Mouse (Mus musculus): ENCODE results near the gene Gm20696.

Gm20696 gene

DNA sequence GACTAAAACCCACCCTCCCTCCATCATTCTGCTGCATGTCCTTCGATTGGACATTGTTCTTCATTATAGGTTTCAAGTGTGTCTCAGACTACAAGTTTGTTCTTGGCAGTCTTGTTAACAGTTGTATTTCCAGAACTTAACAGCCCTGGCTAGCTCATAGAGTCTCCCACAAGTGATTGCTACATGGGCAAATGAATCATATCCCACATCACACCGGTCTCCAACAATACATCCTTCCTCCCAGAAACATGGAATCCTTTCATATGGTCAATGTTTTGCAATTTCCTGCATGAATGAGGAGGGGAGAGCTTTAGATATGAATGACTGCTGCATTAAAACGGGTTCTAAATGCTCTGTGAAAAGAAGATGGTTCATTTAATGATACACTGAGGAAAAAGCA, 322.8 kb downstream of the Gm20696 start:
- no peak for DNase-seq

DNA sequence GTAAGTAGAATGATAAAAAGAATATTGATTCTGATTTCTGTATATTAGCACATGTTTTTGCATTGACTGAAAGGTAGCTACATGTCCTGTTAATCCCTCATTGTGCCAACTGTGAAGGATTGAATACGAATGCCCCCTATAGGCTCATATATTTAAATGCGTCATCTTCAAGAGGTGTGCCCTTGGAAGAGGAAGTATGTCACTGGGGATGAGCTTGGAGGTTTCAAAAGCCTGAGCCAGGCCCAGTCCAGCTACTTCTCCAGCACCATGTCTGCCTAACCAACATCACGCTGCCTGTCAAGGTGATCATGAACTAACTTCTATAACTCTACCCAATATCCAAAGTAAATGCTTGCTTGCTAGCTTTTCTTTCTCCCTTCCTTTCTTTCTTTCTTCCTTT, 324.2 kb downstream of the Gm20696 start:
- peak; percentile 25 for DNase-seq

DNA sequence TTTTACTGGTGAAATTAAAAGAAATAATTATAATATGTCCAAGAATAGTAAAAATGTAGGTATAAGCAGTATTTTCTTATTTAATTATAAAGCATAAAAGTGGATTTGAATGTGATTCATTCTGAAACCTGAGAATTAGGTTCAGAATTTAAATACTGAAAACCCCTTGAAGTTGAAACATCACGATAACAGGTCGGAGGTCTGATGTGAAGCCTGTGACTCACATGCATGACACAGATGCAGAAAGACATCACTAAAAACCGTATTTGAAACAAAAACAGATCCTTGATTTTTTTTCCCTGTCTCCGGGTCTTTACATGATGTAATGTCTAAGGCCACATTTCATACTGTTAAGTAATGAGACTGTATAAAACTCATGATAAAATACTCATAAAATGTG, 325.7 kb downstream of the Gm20696 start:
- no peak for DNase-seq

DNA sequence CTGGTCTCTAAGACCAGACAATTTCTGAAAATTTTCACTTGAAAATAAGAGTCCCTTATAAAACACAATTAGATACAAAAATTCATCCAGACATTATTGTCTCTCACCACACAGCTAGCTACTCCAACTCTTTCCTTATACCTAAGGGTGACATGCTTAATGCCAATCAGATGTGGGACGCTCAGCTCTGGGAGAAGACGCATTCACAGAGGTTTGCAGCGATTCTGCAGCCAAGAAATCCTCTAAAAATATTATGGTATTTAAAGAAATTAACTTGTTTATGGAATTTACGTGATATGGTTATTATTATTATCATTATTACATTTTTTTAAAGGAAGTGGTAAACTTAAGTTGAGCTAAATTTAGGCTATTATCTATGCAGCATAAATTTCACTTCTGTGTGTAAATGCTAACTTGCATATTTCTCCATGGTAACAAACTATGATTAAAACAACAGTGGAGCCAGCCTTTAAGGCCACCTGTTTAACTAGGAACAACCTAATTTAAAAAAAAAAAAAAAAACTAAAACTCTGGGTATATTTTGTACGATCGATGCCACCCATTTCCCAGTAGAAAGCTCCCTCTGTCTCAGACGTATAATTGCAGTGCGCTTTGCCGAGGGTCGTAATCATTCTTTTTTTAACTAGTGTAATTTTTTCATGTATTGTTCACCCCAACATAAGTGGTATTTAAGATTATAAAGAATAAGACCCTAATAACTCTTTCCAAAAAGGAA, 326.4 kb downstream of the Gm20696 start:
- no peak for DNase-seq

DNA sequence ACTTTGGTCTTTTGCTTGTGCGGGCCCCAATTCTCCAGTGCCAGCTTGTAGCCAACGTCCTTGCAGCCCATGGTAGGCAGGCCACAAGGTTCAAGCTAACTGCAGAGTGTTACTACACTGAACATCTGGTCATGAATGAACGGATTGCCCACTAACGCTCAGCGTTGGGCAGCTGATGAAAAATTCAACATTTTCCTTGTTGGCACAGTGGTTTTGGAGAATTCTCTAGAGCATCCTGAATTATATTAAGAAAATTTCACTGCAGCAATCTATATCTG, 327.3 kb downstream of the Gm20696 start:
- peak; percentile 88 for DNase-seq

DNA sequence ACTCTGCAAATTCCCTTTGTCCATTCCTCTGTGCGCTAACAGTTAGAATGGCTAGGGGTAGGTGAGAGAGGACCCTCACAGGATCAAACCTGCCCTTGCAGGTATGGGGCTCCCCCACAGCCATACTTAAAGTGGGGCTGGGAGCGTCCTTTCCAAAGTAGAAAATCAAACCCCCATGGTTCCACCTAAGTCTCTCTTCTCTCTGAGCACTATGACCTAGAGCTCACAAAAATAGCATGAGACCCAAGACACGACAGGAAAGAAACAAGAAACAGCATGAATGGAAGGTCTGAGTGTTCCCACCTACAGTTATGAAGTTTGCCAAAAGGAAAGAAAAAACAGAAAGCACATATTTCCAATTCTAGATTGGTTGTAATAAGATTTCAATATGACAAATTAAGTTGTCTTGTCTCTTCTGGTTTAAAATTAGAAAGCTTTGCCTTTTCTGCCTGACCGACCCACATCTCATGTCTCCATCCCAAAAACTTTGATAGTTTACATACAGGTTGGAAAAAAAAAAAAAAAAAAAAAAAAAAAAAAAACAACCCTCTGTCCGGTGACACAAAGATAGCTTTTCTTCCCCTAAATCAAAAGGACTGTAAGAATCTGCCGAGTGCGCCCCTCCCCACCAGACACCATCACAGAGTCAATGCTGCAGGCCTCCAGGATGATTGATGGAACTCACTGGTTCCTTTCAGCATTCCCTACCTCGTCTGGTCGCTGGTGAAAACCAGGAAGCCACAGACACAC, 327.8 kb downstream of the Gm20696 start:
- peak; percentile 58 for DNase-seq

DNA sequence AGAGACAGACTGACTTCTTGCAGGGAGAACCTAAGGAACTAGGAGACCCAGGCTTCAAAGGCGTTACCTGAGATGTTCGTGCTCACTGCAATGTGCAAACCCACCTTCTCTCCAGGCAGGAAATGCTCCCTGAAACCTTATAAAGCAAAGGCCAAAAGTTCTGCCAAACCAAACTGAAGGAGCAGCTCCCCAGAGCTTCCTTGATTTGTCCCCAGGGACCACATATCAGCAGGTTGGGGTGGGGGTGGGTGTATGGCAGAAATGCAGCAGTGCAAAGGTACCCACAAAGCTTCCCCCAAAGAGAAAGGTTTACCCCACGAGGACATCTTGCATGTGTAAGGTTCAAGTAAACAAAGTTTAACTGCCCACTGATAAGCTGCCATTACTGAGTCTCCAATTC, 328.4 kb downstream of the Gm20696 start:
- DNase-seq, result no peak

DNA sequence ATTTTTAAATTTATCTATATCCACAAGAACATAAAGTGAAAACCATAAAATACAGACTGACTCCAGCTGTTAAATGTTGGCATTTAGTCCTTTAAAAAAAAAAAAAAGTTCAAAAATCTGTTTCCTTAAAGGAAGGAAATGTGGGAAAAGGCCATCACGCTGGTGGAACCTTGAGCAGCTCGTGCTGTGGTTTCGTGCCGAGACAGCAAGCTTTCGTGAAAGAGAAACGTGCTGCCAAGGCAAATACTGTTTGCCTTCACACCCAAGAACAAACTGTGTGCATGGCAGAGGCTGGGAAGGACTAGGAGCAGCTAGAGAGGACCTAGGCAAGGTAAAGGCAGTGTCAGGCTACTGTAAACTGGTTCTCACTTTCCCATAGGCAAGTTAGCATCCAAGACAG, 329.0 kb downstream of the Gm20696 start:
- peak; percentile 95 for DNase-seq

DNA sequence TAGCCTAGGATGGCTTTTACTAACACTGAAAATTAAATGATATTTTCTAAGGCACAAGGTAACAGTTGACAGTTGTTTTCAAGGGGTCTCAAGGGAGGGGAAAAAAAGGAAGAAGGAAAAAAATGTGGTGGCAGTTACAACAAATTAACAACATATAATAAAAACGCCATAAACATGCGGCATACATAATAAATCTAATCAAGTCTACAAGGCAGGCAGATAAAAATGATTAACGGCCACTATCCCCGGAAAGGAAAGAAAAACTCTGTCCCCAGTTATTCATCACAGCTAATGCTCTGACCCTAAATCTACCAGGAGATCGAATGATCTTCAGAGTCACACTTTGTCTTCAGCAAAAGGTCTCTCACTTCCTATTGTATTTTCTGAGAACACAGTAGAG, 330.4 kb downstream of the Gm20696 start:
- DNase-seq, result no peak

DNA sequence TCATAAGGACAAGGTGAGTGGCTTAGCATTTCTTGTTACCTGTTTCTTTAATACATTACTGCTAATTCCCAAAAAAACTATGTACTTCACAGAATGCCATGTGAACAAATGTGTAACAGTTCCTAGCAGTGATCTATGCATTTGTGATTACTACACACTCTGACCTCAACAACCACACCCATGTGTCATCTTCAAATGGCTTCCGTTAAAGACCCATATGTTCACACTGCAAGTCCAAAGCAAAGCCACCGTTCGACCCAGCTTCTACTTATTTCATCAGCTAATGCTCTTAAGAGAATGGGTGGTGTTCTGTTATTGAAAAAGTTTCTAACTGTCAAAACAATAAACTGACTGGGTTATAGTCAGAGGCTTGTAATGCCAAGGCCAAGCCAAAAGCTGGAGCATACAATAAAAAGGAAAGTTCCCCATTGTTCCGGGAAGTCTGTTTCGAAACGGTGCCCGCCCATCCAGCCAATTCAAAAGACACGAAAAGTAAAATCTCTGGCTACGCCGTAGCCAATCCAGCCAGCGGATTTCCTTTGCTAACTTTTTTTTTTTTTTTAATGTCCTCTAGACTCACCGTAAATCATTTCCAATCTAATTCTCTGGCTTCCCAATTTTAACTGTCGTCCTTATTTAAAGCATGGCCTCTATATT, 331.3 kb downstream of the Gm20696 start:
- peak; percentile 96 for DNase-seq

DNA sequence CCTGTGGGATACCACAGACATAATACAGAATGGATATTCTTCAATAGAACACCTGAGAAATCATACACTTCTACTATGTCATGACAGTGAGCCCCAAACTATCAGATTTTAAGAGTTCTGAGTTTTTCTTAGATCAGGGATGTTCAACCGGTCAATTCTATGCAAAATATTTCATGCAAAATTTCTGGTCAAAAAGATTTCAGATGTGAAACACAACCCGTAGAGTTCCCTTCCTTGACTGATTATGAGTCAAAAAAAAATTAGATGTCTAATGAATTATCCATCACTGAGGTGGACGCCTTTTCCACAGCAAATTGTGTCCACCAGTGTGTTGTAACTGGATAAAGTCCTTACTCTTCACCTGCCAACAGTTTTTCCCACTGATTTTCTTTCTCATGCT, 332.3 kb downstream of the Gm20696 start:
- DNase-seq, result no peak

DNA sequence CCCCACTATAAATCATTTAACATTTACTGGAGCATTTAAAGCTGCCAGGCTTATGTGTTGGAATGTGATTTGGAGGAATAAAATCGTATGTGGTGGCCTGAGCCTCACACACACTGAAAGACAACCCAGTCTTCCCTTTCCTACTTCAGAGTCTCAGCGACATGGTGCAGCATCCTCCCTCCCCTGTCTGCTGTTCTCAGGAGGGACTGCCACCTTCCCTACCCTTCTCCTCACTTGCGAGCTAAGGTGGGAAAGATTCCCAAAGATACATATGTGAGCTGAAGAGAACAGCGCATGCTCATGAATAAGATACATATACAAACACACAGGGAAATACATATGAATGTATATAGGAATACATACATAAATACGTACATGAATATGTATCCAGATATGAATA, 333.5 kb downstream of the Gm20696 start:
- peak; percentile 55 for DNase-seq

DNA sequence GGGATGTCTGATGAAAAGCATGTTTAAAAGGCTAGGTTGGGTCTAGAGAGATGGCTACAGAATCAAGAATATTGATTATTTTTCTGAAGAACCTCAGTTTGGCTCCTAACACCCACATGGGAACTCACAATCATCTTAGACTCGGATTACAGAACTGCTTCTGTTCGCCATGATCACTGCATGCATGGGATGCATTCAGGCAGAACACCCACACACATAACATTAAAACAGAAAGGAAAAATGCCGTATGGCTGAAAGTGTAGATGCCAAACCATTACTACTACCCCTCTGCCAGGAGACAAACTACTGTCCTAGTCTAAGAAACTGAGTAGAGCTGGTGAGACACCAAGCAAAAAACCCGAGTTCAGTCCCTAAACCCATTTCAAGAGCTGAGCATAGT, 336.4 kb downstream of the Gm20696 start:
- no peak for DNase-seq

DNA sequence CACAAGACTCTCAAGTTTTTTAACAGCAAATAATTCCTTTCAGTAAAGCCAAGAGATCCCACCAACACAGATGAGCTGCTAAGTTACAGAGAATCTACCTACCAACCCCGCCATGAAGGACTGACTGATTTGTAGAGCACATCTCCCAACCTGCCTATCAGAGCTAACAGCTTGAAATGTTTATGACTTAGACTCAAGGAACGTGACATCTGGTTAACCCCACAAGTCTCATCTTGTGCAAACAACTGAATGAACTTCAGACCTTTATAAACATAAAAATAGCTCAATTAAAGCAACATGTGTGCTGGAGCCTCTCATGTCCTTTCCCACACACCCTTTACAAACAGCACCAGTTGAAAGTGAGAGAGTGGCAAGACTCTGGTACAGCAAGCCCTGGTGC, 338.0 kb downstream of the Gm20696 start:
- DNase-seq, result no peak

DNA sequence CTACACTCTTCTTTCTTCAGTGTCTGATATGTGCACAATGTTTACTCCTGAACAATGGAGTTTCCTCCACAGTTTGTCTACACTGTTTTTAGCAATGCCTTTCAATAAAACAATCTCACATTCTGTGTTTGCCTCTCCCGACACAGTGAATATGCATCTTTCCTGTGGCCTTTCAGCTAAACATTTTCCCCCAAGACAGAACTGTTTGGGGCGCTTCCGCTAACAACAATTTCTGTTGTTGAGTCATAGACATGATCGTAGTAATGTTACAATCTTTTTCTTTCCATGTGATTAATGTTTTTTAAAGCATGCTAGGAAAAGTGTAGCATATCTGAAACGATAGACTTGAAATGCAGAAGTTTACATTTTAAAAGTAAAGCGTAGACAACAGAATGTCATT, 338.5 kb downstream of the Gm20696 start:
- no peak for DNase-seq

DNA sequence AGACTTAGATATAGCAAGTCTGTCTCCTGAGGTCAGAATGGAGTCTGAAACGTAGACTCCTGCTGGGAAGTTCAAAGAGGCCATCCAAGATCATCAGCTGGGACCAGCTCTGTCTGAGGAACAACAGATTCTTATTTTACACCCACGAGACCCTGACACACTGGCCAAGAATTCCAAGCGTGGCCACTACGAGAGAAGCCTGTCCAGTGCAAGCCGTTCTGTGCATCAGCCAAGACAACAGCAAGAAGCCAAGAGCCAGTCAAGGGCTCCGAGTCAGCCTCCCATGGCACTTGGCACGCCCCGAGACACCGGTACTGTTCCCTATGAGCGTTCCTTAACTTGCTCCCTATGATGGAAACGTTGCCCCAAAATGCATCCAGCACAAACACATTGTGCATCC, 338.9 kb downstream of the Gm20696 start:
- peak; percentile 96 for DNase-seq

DNA sequence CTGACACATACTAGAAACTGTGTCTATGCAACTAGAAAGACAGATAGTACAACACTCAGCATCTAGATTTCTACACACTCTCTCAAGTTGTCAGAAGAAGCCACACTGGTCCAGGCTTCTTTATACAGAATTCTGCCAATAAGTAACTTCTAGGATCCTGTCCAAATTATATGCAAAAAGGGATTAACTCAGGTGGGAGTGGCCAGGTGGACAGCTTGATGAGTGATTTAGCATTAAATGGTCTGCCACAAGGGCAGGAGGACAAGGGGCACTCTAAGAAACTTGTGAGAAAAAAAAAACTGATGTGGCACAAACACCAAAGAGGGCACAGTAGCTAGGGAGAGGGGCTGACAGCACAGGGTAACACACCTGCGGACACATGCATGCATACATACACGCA, 340.7 kb downstream of the Gm20696 start:
- no peak for DNase-seq

DNA sequence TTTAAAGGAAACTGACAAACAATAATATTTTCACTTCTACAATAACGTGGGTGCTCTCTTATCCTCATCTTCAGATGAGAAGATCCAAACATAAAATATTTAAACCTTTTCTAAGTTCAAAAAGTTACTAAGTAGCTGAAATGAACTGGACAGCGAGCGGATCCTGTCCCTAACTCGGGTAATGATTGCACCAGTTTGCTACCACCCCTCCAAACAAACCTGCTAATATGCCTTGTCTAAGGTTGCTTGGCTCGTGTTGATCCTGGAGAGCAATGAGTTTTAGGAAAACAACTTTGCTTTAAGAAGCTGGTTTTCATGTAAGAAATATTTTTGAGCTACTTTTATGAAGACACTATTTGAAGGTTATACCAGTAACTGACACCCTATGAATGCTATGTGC, 341.1 kb downstream of the Gm20696 start:
- no peak for DNase-seq

DNA sequence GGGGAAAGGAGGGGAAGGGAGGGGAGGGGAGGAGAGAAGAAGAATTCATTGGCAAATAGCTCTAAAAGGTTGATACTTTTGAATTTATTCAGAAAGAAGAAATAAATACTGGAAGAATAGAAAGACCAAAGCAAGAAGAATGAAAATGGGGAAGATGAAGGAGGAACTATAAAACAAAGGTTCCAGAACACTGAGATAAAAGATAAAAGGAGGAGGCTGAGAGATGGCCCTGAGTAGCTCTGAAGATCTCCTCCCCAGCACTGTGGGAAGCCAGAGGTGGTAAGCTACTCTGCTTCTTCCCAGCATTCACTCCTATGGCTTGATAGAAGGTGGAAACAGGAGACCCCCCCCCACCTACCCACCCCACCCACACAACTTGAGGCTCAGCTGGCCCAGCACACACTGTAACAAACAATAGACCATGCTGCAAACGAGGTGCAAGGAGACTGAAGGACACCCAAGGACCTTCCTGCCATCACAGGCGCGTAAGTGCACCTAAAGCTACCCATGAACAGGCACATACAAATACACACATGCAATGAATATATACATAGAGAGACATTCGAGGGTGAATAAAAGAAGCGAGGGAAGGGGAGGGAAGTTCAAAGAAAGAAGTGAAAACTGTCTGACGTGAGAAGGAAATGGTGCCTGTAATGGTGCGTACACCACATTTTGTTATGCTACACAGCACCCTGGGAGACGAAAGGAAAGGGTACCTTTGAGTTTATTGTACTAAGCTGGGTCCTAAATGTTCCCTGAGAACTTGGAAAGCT, 344.3 kb downstream of the Gm20696 start:
- DNase-seq, result no peak

DNA sequence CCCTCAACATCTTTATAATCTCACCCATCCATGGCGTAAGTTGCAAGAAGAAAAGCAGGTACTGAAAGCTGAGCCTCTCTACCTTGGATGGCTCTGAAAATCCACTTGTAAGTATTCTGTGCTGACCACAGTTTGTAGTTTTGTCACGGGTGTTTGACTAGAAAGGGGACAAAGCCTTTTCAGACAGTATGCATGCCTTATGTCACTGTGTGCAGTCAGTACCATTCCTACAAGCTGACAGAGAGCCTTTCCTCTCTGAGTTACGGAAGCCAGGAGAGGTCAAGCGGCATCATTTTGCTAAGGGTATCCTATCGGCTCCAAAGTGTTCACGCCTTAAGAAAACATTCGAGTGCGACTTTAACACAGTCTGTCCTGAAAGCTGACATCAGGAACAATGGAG, 346.2 kb downstream of the Gm20696 start:
- no peak for DNase-seq

DNA sequence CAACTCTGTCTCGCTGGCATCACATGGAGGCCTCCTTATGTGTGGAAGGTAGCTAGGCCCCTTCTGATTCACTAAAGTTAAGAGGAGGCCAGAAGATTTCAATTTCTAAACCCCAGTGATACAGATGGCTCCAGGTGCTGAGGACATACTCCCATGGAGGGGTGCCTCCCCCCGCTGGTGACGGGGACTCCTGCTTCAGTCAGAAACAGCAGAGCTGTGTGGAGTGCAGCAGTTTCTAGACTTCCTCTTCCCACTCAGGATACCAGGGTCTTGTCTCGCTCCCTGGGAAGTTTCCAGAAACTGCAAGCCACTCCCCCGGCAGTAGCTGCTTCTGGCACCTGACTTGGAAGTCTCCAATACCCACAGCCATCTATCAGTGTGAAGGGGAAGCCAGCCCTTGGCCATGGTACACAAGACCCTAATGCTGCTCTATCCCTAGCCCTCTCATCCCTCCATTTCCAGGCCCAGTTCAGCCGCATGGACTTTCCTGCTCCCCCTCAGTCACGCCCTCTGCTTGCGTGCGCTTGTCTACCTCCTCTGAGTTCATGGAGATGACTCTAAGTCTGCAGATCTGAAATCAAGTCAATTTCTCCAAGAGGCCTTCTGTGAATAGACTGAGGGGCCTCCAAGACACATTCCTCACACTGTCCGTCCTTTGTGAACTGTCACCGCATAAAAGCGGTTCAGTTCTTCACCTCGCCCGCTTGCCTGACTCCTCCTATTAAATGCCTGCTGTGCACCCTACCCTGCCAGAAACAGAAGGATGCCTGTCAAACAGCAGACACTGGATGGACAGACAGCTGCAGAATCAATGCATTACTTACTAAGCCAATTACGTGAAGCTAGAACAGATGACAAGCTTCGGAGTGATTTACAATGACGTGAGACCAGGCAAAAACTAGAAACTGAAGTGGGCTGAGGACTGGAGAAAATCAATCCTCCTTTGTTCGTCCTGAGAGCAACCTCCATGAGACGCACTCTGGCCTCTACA, 346.9 kb downstream of the Gm20696 start:
- DNase-seq, result no peak

DNA sequence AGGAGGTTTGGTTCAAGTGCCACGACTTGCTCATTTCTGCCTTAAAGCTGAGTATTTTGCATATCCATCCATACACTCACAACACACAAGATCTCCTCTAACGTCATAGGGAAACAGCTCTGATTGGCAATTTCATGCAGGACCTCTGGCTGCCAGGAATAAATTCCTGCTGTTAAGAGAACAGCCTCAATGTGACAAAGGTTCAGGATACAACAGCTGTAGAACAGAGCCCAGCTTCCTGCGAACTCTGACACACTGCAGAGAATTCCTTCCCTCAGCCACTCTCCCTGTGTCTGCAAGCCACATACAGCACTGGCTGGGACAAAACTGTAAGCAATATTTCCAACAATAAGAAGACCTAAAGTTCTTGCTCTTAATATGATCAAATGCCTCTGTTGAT, 351.9 kb downstream of the Gm20696 start:
- DNase-seq, result no peak

All from heart, adult 11 months (tissue).